Mouse (Mus musculus) hindbrain, embryonic 15.5 days (tissue): ENCODE results near the gene Sugp1. TPM values are rescaled to one million over a fixed set of nuclear protein-coding genes. Genes with fewer than 3 reads are reported as not detected.

ENCODE experiments used
- ATAC-seq: fragments of 200-750 bp; cut with Nextera tagmentation; 2 replicates; pipeline ENCODE4 v1.8.0; 2017; ENCODE audit warnings: low read depth, moderate number of reproducible peaks, moderate TSS enrichment; ENCODE audit not compliant: low FRiP score
- H3K27ac ChIP-seq: fragments of 300-500 bp; sonication (generic); replicated peaks from 2 replicates; pipeline ENCODE4 v1.5.1; 2015; ENCODE audit warnings: mild to moderate bottlenecking, inconsistent platforms
- H3K27me3 ChIP-seq: fragments of 300-500 bp; sonication (generic); 2 replicates; pipeline ENCODE4 v1.6.1; 2015; ENCODE audit warnings: control low read depth, inconsistent platforms
- H3K36me3 ChIP-seq: fragments of 300-500 bp; sonication (generic); 2 replicates; pipeline ENCODE4 v1.6.1; 2015; ENCODE audit warnings: control low read depth, inconsistent platforms
- H3K4me1 ChIP-seq: fragments of 300-500 bp; sonication (generic); replicated peaks from 2 replicates; pipeline ENCODE4 v1.6.1; 2015; ENCODE audit warnings: control low read depth, inconsistent platforms
- H3K4me2 ChIP-seq: fragments of 300-500 bp; sonication (generic); 2 replicates; pipeline ENCODE4 v1.6.1; 2015; ENCODE audit warnings: moderate library complexity, mild to moderate bottlenecking, inconsistent platforms
- H3K4me3 ChIP-seq: fragments of 300-500 bp; sonication (generic); 2 replicates; pipeline ENCODE4 v1.5.1; 2015; ENCODE audit warnings: mild to moderate bottlenecking, inconsistent platforms
- H3K9ac ChIP-seq: fragments of 300-500 bp; sonication (generic); 2 replicates; pipeline ENCODE4 v1.6.1; 2015; ENCODE audit warnings: inconsistent platforms
- H3K9me3 ChIP-seq: fragments of 300-500 bp; sonication (generic); 2 replicates; pipeline ENCODE4 v1.6.1; 2016; ENCODE audit warnings: control low read depth, inconsistent platforms
- WGBS: fragments of 180-500 bp; shearing (Covaris S2); methylation state at CpG from one replicate; pipeline ENCODE4 v1.1.7; 2015; 5-methylcytosine and 5-hydroxymethylcytosine counted together
- polyA plus RNA-seq: library from polyadenylated mRNA; unstranded; fragments of >200 nt; fragmentation: Nextera tagmentation; extraction: Ambion mirVana; gene quantifications from 2 replicates; pipeline ENCODE4 v1.2.1, GENCODE M21; 2015

The Sugp1 gene
- polyA plus RNA-seq, 1 experiment from 2014 or later = 57.6 TPM

- Histone ChIP-seq H3K27me3 (no peaks in the 10 kb centered on the region), H3K36me3 (peaks cover 85% of the 10 kb centered on the region), H3K9me3 (no peaks in the 10 kb centered on the region), H3K4me1 (no peaks in the 10 kb centered on the region), H3K4me3 (no peak overlapping the region), H3K4me2 (no peak overlapping the region), H3K9ac (no peak overlapping the region), H3K27ac (no peak overlapping the region)
- no peak for ATAC-seq
- WGBS = 75% methylated on average over 1 of the region's 1 CpGs
Observed at GRCm38 (mm10) chr8:70057721-70058120, 15.1 kb downstream of the Sugp1 start.

- Histone ChIP-seq H3K27me3 (no peaks in the 10 kb centered on the region), H3K4me3 (no peak overlapping the region), H3K36me3 (peaks cover 39% of the 10 kb centered on the region), H3K9ac (no peak overlapping the region), H3K4me2 (no peak overlapping the region), H3K9me3 (no peaks in the 10 kb centered on the region), H3K4me1 (0 out of 2 replicates have a peak, but pooled peaks cover 4% of the 10 kb centered on the region), H3K27ac (no peak overlapping the region)
- ATAC-seq = no peak
- WGBS = 86% methylated on average over 2 of the region's 2 CpGs
Observed at GRCm38 (mm10) chr8:70071836-70072440, 29.3 kb downstream of the Sugp1 start.

GRCm38 (mm10) chr8:70072441-70073069, 29.9 kb downstream of the Sugp1 start, which contains the start of gene Tm6sf2:
Gene Tm6sf2, plus strand, starts transcription at chr8:70072924.
- Histone ChIP-seq H3K4me2 (0 out of 2 replicates have a peak within 1 kb of the TSS, but pooled peaks have one; percentile 15), H3K9ac (no peak within 1 kb of the TSS)
- peak; percentile 35; the same call in 1 of the 2 replicates for ATAC-seq

GRCm38 (mm10) chr8:70073120-70073519, 30.5 kb downstream of the Sugp1 start:
- Histone ChIP-seq H3K27me3 (no peaks in the 10 kb centered on the region), H3K27ac (no peak overlapping the region), H3K36me3 (peaks cover 29% of the 10 kb centered on the region), H3K9ac (no peak overlapping the region), H3K4me1 (0 out of 2 replicates have a peak, but pooled peaks cover 4% of the 10 kb centered on the region), H3K9me3 (no peaks in the 10 kb centered on the region), H3K4me2 (0 out of 2 replicates have a peak overlapping the region, but pooled peaks have one; percentile 15), H3K4me3 (no peak overlapping the region)
- WGBS = 65% methylated on average over 8 of the region's 8 CpGs
- no peak for ATAC-seq

More at GRCm38 (mm10) chr8:70072441-70073069, 29.9 kb downstream of the Sugp1 start, which contains the start of gene Tm6sf2:
- no peak within 1 kb of the TSS for H3K27ac ChIP-seq
- H3K27me3 ChIP-seq = no peaks in the 10 kb centered on the region
- H3K4me1 ChIP-seq = 0 out of 2 replicates have a peak, but pooled peaks cover 4% of the 10 kb centered on the region
- peaks cover 35% of the 10 kb centered on the region for H3K36me3 ChIP-seq
- H3K9me3 ChIP-seq = no peaks in the 10 kb centered on the region
- no peak within 1 kb of the TSS for H3K4me3 ChIP-seq
- WGBS = 15% methylated on average over 18 of the region's 27 CpGs

GRCm38 (mm10) chr8:70073682-70074081, 31.1 kb downstream of the Sugp1 start:
- Histone ChIP-seq H3K36me3 (peaks cover 25% of the 10 kb centered on the region), H3K4me2 (no peak overlapping the region), H3K27me3 (no peaks in the 10 kb centered on the region), H3K9me3 (no peaks in the 10 kb centered on the region), H3K27ac (no peak overlapping the region), H3K4me3 (no peak overlapping the region), H3K4me1 (0 out of 2 replicates have a peak, but pooled peaks cover 4% of the 10 kb centered on the region), H3K9ac (no peak overlapping the region)
- 86% methylated on average over 1 of the region's 1 CpGs for WGBS
- no peak for ATAC-seq

- ATAC-seq = no peak
Observed at GRCm38 (mm10) chr8:70081976-70082375, 39.4 kb downstream of the Sugp1 start.

GRCm38 (mm10) chr8:70083285-70083684, 40.7 kb downstream of the Sugp1 start, which contains the start of gene Hapln4:
Gene Hapln4, plus strand, starts transcription at chr8:70083457.
- H3K4me1 ChIP-seq = peaks cover 31% of the 10 kb centered on the region
- under 1% methylated on average over 26 of the region's 26 CpGs for WGBS
- peak within 1 kb of the TSS; percentile 39 for H3K4me3 ChIP-seq
- ATAC-seq = no peak
- H3K27ac ChIP-seq = no peak within 1 kb of the TSS
- H3K9me3 ChIP-seq = no peaks in the 10 kb centered on the region
- peaks cover 65% of the 10 kb centered on the region for H3K27me3 ChIP-seq
- peak within 1 kb of the TSS; percentile 44 for H3K9ac ChIP-seq
- peak within 1 kb of the TSS; percentile 79 for H3K4me2 ChIP-seq
- no peaks in the 10 kb centered on the region for H3K36me3 ChIP-seq

More at GRCm38 (mm10) chr8:70081976-70082375, 39.4 kb downstream of the Sugp1 start:
- Histone ChIP-seq H3K36me3 (no peaks in the 10 kb centered on the region), H3K27me3 (peaks cover 53% of the 10 kb centered on the region), H3K4me2 (no peak overlapping the region), H3K27ac (no peak overlapping the region), H3K9ac (no peak overlapping the region), H3K4me3 (no peak overlapping the region), H3K9me3 (no peaks in the 10 kb centered on the region), H3K4me1 (peaks cover 22% of the 10 kb centered on the region)
- 85% methylated on average over 2 of the region's 2 CpGs for WGBS

GRCm38 (mm10) chr8:70084191-70085065, 41.8 kb downstream of the Sugp1 start:
- Histone ChIP-seq H3K9me3 (no peaks in the 10 kb centered on the region), H3K4me1 (peaks cover 43% of the 10 kb centered on the region), H3K9ac (peak overlapping the region; percentile 44), H3K4me3 (peak overlapping the region; percentile 39), H3K27me3 (peaks cover 75% of the 10 kb centered on the region), H3K4me2 (peak overlapping the region; percentile 79), H3K36me3 (no peaks in the 10 kb centered on the region), H3K27ac (no peak overlapping the region)
- peak; percentile 17; the same call in 1 of the 2 replicates for ATAC-seq
- WGBS = 1% methylated on average over 71 of the region's 71 CpGs

GRCm38 (mm10) chr8:70086151-70086550, 43.5 kb downstream of the Sugp1 start:
- Histone ChIP-seq H3K27ac (no peak overlapping the region), H3K4me2 (no peak overlapping the region), H3K4me1 (peaks cover 51% of the 10 kb centered on the region), H3K36me3 (no peaks in the 10 kb centered on the region), H3K9me3 (no peaks in the 10 kb centered on the region), H3K9ac (no peak overlapping the region), H3K4me3 (no peak overlapping the region), H3K27me3 (peaks cover 75% of the 10 kb centered on the region)
- 54% methylated on average over 1 of the region's 1 CpGs for WGBS
- no peak for ATAC-seq

GRCm38 (mm10) chr8:70087237-70087636, 44.6 kb downstream of the Sugp1 start:
- H3K9ac ChIP-seq = no peak overlapping the region
- no peaks in the 10 kb centered on the region for H3K36me3 ChIP-seq
- ATAC-seq = no peak
- peaks cover 67% of the 10 kb centered on the region for H3K27me3 ChIP-seq
- H3K4me1 ChIP-seq = peaks cover 51% of the 10 kb centered on the region
- no peaks in the 10 kb centered on the region for H3K9me3 ChIP-seq
- no peak overlapping the region for H3K27ac ChIP-seq
- WGBS = 6% methylated on average over 7 of the region's 7 CpGs
- H3K4me3 ChIP-seq = no peak overlapping the region
- no peak overlapping the region for H3K4me2 ChIP-seq

GRCm38 (mm10) chr8:70087836-70088650, 45.4 kb downstream of the Sugp1 start:
- Histone ChIP-seq H3K4me3 (peak overlapping the region; percentile 38), H3K9ac (peak overlapping the region; percentile 50), H3K27ac (no peak overlapping the region), H3K4me2 (peak overlapping the region; percentile 89), H3K9me3 (no peaks in the 10 kb centered on the region), H3K4me1 (peaks cover 50% of the 10 kb centered on the region), H3K36me3 (no peaks in the 10 kb centered on the region), H3K27me3 (peaks cover 59% of the 10 kb centered on the region)
- peak; percentile 86 for ATAC-seq
- WGBS = 4% methylated on average over 56 of the region's 56 CpGs
